Mouse (Mus musculus) embryo, embryonic 11 days (tissue): ENCODE data around the gene Ccar1.
"Not testable (repeated sequence)": the region's sequence is repeated elsewhere in the genome, so short reads cannot be mapped to it uniquely, and the experiment has no call there.

Experiments used
- DNase-seq: peaks from one replicate; pipeline ENCODE4 v3.0.0-alpha.2; 2015

The Ccar1 gene

DNA sequence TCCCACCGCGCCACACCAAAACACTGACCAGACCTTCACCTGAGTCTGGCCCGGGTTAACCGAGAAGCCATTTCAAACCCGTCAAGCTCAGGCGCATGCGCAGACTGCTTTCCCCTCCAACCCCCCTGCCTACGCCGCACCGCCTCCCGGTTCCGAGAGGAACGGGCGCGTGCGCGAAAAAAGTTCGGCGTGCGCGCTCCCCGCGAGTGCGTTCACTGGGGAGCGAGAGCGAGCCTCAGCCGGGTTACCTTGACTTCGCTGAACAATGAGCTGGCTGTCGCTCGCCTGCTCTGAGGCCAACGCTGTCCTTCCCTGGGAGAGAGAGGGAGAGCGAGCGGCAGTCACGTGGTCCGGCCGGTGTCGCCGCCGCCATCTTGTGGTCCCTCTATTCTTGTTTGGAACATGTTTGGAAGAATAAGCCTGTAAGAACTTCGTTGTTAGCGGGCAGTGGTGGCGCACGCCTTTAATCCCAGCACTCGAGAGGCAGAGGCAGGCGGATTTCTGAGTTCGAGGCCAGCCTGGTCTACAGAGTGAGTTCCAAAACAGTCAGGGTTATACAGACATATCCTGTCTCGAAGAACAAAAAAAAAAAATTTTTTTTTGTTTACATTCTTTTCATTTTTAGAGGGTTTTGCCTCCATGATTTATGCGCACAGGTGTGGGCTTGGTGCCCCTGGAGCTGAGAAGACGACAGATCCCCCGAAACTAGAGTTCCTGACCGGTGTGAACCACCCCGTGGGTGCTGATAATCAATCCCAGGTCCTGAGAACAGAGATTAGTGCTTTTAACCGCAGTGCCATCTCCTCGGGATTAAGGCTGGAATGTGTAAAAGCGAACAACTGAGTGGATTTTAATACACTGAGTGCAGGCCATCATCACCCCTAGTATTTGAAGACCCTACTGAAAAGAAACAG, at the start of gene Ccar1:
Gene Ccar1, minus strand, starts transcription at position 110 of the 914 bp plus-strand sequence.
- DNase-seq: peak; percentile 100

GRCm38 (mm10) chr10:62840687-62841086, 48.6 kb upstream of the Ccar1 start:
- DNase-seq: no peak

DNA sequence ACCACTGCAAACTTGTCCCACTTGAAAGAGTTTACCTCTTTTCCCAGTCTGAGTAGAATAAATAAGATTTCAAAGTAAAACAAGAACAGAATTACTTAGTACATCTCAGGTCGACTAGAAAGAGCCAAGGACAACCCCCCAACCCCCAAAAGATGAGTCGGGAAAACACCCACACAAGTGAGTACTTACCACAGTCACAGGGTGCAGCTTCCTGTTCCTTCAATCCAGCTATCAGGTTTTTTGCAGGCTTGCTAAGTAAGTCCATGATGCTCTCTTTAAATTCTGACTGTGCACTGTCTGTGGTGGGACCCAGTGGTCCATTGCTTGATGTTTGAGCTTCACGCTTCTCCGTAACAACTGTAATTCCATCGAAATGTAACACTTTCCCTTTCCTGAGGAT, 45.9 kb upstream of the Ccar1 start:
- no peak for DNase-seq

DNA sequence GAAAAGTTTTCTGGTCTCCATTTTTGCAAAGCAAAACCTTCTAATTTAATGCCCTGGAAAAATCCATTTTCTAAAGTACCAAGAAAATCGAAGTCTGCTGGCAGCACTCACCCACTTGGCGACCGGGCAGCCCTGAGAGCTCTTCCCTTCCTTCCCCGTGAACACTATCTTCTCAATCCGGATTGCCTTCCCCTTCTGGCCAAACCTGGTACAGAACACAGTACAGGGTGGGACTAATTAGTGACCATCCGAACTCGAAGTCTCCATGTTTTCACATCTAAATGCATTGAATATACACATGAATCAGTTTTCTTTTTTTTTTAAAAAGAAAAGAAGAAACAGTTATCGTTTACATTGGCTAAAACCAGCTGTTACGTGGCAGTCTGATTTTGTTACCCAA, 40.7 kb upstream of the Ccar1 start:
- DNase-seq: no peak

- no peak for DNase-seq
Observed at GRCm38 (mm10) chr10:62831546-62831945, 39.5 kb upstream of the Ccar1 start.

- DNase-seq: no peak
Observed at GRCm38 (mm10) chr10:62824474-62824873, 32.4 kb upstream of the Ccar1 start.

DNA sequence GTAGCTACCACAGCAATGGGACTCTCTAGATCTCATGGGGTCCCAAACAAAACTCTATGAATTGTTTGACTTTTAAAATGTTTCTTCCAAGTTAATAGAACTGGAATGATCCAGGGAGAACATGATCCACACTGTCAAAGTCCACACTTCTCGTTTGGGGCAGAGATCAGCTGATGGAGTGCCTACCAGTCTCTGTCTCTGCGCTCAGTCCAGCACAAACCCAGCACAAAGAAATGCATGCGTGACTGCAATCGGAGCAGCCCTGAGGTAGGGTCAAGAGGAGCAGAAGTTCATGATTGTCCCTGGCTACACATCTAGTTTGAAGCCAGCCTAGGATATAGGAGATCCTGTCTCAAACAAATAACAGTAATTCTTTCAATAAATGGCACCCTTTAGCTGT, 31.3 kb upstream of the Ccar1 start:
- DNase-seq: no peak

GRCm38 (mm10) chr10:62810010-62810409, 17.9 kb upstream of the Ccar1 start:
- no peak for DNase-seq

- no peak for DNase-seq
Observed at GRCm38 (mm10) chr10:62808766-62809165, 16.7 kb upstream of the Ccar1 start.

DNA sequence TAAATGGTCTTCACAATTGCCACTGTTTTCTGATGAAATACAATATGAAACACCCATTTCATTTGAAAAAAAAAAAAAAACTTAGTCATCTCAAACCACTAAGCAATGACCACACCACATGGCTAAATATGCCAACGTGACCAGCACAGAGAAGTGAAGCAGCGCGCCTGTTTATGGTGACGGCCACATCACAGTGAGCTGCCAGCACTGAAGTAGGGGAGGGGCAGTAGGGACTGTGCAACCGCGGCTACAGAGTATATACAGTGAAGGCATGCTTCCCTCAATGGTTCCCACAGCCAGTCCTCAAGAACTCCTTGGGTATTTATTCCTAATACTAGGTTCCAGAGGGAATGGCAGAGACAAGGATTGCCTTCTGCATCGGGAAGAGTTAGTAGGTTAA, 16.2 kb upstream of the Ccar1 start:
- no peak for DNase-seq

- no peak for DNase-seq
Observed at GRCm38 (mm10) chr10:62804106-62804505, 12.0 kb upstream of the Ccar1 start.

- no peak for DNase-seq
Observed at GRCm38 (mm10) chr10:62803296-62803695, 11.2 kb upstream of the Ccar1 start.

DNA sequence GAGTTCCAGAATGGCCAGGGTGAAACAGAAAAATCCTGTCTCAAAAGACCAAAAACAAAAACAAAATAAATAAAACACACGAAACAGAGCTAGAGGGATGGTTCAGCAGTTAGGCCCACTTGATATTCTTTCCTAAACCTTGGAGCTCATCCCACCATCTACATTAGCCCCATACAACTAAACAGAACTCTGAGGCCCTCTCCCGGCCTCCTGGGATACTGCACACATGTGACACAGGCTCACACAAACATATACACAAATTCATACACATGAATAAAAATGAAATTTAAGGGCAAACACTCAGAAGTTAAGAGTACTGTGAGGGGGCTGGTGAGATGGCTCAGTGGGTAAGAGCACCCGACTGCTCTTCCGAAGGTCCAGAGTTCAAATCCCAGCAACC, 2.1 kb upstream of the Ccar1 start:
- no peak for DNase-seq

GRCm38 (mm10) chr10:62793091-62793453, 986 bp upstream of the Ccar1 start:
- no peak for DNase-seq

- peak; percentile 39 for DNase-seq
Observed at GRCm38 (mm10) chr10:62791251-62792176, 572 bp downstream of the Ccar1 start.

GRCm38 (mm10) chr10:62781776-62782175, 10.3 kb downstream of the Ccar1 start:
- not testable (repeated sequence) for DNase-seq

GRCm38 (mm10) chr10:62750781-62751180, 41.3 kb downstream of the Ccar1 start:
- DNase-seq: no peak

DNA sequence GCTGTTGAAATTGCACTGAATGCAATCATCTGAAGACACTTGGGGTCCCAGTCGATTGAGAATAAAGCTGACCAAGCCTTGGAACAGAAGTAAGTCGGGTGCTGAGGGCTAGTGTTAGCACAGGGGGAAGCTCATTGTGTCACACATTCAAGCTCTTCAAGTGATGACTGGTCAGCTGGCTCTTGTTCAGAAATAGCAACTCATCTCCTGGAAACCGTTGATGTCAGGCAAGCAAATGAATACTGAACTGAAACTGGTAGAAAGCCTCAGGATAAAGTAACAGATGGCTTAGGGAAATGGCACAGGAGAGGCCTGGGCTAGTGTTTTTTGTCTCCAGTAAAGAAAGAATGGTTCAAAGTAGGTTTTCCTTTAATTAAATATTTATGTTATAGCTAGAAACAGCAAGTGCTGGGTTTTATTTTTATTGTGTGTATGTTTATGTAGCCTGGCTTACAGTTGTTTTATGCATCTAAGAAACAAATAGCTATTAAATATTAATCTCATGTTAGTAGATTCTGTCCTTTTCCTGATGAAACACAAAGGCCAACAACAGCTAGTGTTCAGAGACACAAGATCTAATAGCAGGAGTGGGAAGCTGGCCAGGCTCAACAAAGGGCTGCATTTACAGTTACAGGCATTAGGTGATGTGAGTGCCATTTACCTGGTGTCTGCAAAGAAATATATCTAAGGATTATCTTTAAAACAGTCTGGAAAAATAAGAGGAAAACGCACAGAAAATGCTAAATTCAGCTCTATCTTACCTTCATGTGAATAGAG, 51.9 kb downstream of the Ccar1 start:
- DNase-seq: no peak

DNA sequence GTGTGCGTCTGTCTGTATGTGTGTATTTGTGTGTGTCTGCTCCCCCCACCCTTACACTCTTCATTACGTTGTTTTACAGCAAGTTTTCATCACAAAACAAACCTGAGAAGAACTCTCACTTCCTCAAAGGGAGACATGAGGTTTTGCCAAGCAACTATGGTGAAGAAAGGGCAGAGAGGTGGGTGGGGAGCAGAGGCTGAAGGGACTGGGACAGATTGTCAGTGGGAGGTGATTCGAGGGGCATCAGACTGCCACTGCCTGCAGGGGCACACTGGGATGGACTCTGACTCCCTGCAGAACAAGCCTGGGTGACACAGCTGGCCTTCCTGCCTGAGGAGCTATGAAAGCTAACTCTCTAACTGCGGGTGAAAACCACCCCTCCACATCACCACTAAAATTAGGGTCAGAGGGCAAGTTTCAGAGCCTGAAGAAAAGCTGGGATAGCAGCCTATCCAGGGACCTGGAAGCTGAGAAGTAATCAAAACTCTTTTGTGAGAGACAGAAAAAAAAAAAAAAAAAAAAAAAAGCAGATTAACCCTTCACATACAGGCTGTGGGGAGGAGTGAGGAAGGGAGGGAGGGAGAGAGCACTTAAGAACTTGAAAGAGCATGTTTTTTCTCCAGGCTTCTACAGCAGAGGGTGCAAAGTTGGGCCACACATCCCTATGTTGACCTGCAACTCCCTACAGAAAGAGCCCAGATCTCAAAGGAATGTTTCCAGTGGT, 55.0 kb downstream of the Ccar1 start:
- DNase-seq: peak; percentile 49

- DNase-seq: no peak
Observed at GRCm38 (mm10) chr10:62730826-62731225, 61.3 kb downstream of the Ccar1 start.

DNA sequence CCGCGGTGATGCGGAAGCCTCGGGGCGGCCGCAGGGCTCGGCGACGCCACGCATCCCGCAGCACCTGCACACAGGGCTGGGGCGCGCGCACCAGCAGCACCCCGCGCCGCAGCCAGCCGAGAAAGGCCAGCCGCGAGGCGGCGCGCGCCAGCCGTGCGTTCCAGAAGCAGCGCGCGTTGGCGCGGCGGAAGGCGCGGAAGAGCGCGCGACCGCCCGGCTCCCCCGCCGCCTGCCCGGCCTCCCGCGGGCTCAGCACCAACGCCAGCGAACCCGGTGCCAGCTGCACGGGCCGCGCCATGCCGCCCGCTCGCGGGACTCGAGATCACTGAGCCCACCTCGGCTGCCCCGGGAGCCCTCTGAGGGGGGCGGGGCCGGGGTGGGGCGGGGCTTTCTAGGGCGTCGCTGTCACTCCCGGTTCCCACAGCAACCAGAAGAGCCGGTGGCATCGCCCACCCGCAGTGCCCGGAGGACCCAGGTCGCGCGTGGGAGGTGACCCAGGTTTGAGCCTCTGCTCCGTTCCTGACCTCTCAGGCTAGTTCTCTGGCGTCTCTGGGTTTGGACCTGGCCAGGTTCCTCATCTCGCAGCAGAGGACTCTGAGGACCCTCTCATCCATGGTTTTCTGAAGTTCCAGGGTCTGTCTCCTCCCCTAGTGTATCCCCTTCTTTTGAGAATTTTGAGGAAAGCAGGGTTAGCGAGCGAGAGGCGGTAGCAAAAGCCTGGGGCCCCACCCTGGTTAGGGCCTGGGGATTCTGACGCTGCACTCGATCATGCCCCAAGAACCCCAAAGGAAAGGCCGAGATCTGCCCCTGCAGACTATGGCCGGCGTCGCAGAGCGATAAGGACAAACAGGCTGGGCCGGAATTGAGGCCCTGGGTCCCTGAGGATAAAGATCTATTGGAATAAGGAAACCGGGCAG, 66.1 kb downstream of the Ccar1 start, which contains the start of gene Stox1:
Gene Stox1, minus strand, starts transcription at position 358 of the 917 bp plus-strand sequence.
- DNase-seq: peak; percentile 86
